Mouse (Mus musculus): ENCODE measurements at regions not wholly inside any gene's neighbourhood (a gene's known extent, or its start where the extent isn't known, plus 50 kb on each side); places are given as distances from the start of the nearest gene placed in this dataset.

DNA sequence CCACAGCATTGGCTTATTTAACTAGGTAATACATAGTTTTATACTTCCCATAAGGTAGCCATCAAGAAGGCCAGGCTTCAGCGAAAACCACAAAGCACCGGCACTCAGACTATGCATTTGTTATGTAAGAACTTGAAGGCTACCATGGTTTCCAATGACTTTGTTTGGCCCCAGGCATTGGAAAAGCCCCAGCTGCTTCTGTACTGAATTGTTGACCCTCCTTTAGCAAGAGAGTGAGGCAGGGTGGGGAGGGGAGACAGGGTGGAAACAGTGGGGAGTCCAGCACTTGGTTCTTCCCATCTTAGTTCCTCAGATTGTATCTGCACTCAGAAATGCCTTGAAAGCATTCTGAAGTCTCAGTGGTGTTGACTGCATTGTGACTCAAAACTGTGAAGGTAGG is 168.3 kb upstream of the Camk1g start:
- no peaks in the 10 kb centered on the region for H3K36me3 ChIP-seq
- H3K27ac ChIP-seq (replicated peaks) = no peak overlapping the region
- WGBS = 81% methylated on average over 2 of the region's 2 CpGs
- H3K27me3 ChIP-seq (ENCODE audit: low read depth, poor library complexity, severe bottlenecking) = peaks cover 20% of the 10 kb centered on the region
- H3K4me3 ChIP-seq = no peak overlapping the region
- DNase-seq (ENCODE audit: low spot score) = no peak
- H3K4me1 ChIP-seq = peaks cover 20% of the 10 kb centered on the region
- no peaks in the 10 kb centered on the region for H3K9me3 ChIP-seq (replicated peaks)

DNA sequence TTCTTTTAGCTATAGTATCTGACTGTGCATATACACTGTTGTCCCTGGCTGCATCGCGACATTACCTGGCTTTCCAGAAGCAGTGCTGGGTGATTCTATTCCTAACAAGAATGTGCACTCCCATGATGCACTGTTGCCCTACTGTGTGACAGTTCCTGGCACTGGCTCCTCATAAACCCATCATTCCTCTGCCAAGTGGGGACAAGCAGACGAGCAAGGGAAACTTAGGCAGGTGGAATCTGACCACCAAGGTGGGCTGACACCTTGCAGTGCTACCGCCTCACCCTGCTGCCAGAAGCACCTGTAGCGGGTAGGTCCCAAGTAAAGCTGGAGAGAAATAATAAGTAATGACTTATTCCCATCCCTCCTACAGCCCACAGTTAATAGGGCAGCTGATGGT is 167.5 kb upstream of the Camk1g start:
- H3K9me3 ChIP-seq (replicated peaks) = no peaks in the 10 kb centered on the region
- H3K27me3 ChIP-seq (ENCODE audit: low read depth, poor library complexity, severe bottlenecking) = peaks cover 12% of the 10 kb centered on the region
- no peak overlapping the region for H3K27ac ChIP-seq (replicated peaks)
- 93% methylated on average over 5 of the region's 5 CpGs for WGBS
- H3K36me3 ChIP-seq = no peaks in the 10 kb centered on the region
- H3K4me3 ChIP-seq = no peak overlapping the region
- DNase-seq (ENCODE audit: low spot score) = no peak
- peaks cover 16% of the 10 kb centered on the region for H3K4me1 ChIP-seq

DNA sequence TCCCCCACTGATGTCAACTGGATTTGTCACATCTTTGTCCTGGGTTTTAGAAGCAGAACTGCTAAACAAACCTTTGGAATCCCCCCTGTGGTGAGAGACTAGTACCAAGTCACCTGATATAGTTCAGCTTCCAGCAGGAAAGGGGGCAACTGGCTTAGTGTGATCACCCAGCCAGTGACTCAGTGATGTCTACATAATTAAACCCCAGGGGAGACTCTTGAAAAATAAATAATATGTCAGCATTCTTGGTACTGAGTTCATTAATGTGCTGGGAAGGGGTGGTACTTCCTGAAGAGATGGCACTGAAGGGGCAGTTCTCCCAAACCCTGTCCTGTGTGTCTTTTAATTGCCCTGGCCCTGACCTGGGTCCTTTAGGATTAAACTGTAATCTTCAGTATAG is 166.5 kb upstream of the Camk1g start:
- Histone ChIP-seq H3K36me3 (no peaks in the 10 kb centered on the region), H3K9me3 (replicated peaks) (no peaks in the 10 kb centered on the region), H3K27me3 (ENCODE audit: low read depth, poor library complexity, severe bottlenecking) (peaks cover 6% of the 10 kb centered on the region; the same call in 1 of the 2 replicates), H3K27ac (replicated peaks) (no peak overlapping the region), H3K4me1 (peaks cover 5% of the 10 kb centered on the region), H3K4me3 (no peak overlapping the region)
- no peak for DNase-seq (ENCODE audit: low spot score)

DNA sequence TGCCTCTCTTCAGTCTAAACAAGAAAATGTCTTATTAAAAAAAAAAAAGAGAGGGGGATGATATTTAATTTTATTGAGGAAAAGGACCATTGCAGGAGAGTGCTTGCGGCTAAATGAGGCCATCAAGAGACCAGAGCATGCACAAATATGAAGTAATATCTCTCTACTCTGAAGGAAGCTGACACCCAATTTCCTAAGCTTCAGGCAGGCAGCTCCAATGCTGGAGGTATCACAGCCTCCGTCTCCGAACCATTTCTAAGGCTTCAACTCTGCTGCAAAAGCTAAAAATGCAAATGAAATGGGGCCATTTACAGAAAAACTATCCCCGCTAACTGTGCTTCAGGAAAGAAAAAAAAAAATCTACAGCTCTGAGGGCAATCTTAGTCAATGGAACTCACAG is 164.4 kb upstream of the Camk1g start:
- WGBS = 89% methylated on average over 4 of the region's 4 CpGs
- no peaks in the 10 kb centered on the region for H3K27me3 ChIP-seq (ENCODE audit: low read depth, poor library complexity, severe bottlenecking)
- no peak overlapping the region for H3K4me3 ChIP-seq
- no peak for DNase-seq (ENCODE audit: low spot score)
- no peaks in the 10 kb centered on the region for H3K4me1 ChIP-seq
- H3K27ac ChIP-seq (replicated peaks) = no peak overlapping the region
- H3K36me3 ChIP-seq = no peaks in the 10 kb centered on the region
- no peaks in the 10 kb centered on the region for H3K9me3 ChIP-seq (replicated peaks)

DNA sequence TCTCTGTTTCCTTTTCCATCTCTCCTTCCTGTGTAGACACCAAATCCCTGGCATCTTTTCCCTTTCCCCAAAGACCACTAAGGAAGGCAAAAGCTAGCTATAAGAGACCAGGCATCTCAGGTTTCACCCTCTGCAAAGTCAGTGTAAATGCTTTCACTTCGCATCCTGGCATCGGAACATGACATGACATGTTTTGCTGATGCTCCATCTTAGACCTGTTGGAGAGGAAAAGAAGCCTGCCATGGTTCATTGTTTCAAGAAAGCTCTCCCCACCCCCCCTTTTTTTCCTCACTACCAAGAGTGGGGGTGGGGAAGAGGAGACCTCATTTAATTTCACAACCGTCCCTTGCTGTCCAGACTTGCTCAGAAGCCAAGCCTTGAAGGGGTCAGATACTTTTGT is 156.4 kb upstream of the Camk1g start:
- DNase-seq (ENCODE audit: low spot score) = no peak
- 70% methylated on average over 3 of the region's 3 CpGs for WGBS
- peaks cover 6% of the 10 kb centered on the region; the same call in 1 of the 2 replicates for H3K9me3 ChIP-seq (replicated peaks)

DNA sequence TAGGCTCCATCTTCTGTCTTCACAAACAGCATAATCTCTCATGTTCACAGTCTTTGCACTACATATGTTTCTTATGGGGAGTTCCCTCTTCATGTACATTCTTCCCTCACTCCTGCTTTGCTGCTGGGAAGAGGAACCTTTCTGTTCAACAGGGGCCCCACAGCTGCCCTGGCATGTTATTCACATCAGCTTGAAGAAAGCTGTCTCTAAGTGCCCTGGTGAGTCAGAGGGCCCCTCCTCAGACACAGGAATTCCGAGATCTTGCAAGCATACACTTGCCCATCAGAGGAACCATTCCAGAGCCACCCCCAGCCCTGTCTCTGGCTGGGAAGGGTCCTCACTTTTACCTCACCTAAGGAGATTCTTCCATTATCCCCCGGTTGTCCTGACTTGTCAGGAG is 151.9 kb upstream of the Camk1g start:
- WGBS = 72% methylated on average over 2 of the region's 2 CpGs

More for the DNA sequence above, 156.4 kb upstream of the Camk1g start:
- no peak overlapping the region for H3K27ac ChIP-seq (replicated peaks)
- H3K27me3 ChIP-seq (ENCODE audit: low read depth, poor library complexity, severe bottlenecking) = no peaks in the 10 kb centered on the region
- no peaks in the 10 kb centered on the region for H3K36me3 ChIP-seq
- no peak overlapping the region for H3K4me3 ChIP-seq
- peaks cover 6% of the 10 kb centered on the region; the same call in 1 of the 2 replicates for H3K4me1 ChIP-seq

DNA sequence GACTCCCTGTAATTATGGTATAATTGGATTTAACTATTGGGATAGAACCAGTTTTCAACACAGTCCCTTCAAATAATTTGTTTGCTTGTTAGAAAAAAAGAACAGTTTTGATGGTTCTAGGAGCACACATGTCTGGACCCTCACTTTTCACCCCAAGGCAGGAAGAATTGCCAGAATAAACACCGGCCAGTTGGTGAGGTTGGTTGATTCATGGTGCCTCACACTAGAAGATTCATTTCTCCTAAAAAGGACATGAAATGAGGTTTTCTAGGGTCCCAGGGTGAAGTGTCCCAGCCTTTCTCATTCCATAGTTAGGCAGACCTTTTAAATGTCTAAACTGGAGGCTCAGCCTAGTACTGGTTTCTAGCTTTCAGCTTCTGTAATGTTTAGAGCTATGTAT is 148.7 kb upstream of the Camk1g start:
- H3K4me3 ChIP-seq = no peak overlapping the region
- WGBS = 91% methylated on average over 1 of the region's 1 CpGs

More for the DNA sequence above, 151.9 kb upstream of the Camk1g start:
- Histone ChIP-seq H3K27me3 (ENCODE audit: low read depth, poor library complexity, severe bottlenecking) (no peaks in the 10 kb centered on the region), H3K9me3 (replicated peaks) (no peaks in the 10 kb centered on the region), H3K36me3 (no peaks in the 10 kb centered on the region), H3K4me1 (peaks cover 6% of the 10 kb centered on the region; the same call in 1 of the 2 replicates), H3K27ac (replicated peaks) (no peak overlapping the region), H3K4me3 (no peak overlapping the region)
- DNase-seq (ENCODE audit: low spot score) = no peak

DNA sequence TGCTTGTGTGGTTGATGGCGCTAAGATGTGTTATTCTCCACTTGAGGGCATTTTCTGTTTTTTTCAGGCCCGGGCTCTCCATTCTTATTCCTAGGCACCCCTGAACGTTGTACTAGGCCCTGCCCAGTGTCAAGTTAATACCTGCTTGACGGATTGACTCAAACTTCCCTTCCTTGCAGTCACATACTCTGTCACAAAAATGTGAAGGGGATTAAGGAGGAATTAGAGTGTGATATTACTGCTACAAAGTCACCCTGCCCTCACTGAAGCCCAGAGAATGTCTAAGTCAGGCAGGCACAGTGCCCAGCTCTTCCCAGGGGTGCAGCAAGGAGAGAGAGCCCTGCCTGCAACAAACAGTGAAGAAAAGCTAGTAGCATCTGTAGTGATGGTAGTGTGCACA is 147.9 kb upstream of the Camk1g start:
- H3K9me3 ChIP-seq (replicated peaks) = no peaks in the 10 kb centered on the region
- DNase-seq (ENCODE audit: low spot score) = no peak
- peaks cover 12% of the 10 kb centered on the region for H3K4me1 ChIP-seq
- 0 out of 2 replicates have a peak overlapping the region, but pooled peaks have one; percentile 1 for H3K27ac ChIP-seq (replicated peaks)
- no peaks in the 10 kb centered on the region for H3K36me3 ChIP-seq
- H3K4me3 ChIP-seq = no peak overlapping the region
- H3K27me3 ChIP-seq (ENCODE audit: low read depth, poor library complexity, severe bottlenecking) = no peaks in the 10 kb centered on the region
- WGBS = 74% methylated on average over 4 of the region's 4 CpGs

More for the DNA sequence above, 148.7 kb upstream of the Camk1g start:
- Histone ChIP-seq H3K4me1 (peaks cover 7% of the 10 kb centered on the region), H3K9me3 (replicated peaks) (no peaks in the 10 kb centered on the region), H3K27ac (replicated peaks) (no peak overlapping the region), H3K27me3 (ENCODE audit: low read depth, poor library complexity, severe bottlenecking) (no peaks in the 10 kb centered on the region), H3K36me3 (no peaks in the 10 kb centered on the region)
- no peak for DNase-seq (ENCODE audit: low spot score)

DNA sequence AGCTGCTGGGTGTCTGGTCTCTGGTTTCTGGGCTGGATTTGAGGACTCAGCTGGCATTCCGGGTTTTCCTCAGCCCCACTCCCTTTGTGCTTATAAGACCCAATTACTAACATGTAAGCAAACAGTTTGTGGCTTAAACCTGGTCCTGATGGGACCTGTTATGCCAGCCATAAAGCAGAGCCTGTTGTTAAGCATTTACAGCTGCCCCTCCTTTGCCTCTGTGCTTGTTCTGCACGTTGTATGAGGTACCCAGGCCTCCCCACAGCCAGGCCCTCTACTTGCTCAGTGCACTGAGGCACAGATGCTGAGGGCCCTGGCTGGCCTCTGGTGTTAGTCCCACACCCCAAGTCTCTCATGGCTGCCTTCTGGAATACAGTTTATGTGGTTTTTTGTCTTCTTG is 147.2 kb upstream of the Camk1g start:
- Histone ChIP-seq H3K27ac (replicated peaks) (no peak overlapping the region), H3K4me3 (no peak overlapping the region), H3K4me1 (peaks cover 12% of the 10 kb centered on the region), H3K9me3 (replicated peaks) (no peaks in the 10 kb centered on the region), H3K36me3 (no peaks in the 10 kb centered on the region), H3K27me3 (ENCODE audit: low read depth, poor library complexity, severe bottlenecking) (no peaks in the 10 kb centered on the region)
- DNase-seq (ENCODE audit: low spot score) = no peak
- 74% methylated on average over 2 of the region's 2 CpGs for WGBS

DNA sequence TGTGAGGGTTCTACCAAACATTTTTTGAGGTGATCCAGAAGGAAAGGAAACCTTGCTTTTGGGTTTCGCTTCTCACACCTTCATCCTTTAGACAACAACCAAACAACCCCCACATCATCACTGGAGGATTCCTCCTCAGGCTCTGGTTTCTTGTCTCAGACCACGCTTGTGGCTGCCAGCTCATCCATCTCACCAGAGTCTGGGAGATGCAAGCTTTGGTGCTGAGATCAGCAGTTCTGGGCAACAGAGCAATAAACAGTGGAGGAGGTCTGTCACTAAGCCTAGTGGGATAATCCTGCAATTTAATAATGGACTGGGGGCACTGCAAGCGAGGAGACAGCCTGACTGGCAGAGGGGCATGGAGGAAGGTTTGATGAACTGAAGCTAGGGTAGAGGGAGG is 146.3 kb upstream of the Camk1g start:
- Histone ChIP-seq H3K27me3 (ENCODE audit: low read depth, poor library complexity, severe bottlenecking) (no peaks in the 10 kb centered on the region), H3K27ac (replicated peaks) (no peak overlapping the region), H3K36me3 (no peaks in the 10 kb centered on the region), H3K4me3 (no peak overlapping the region), H3K4me1 (peaks cover 12% of the 10 kb centered on the region), H3K9me3 (replicated peaks) (no peaks in the 10 kb centered on the region)
- DNase-seq (ENCODE audit: low spot score) = no peak
- WGBS = 75% methylated on average over 3 of the region's 3 CpGs

DNA sequence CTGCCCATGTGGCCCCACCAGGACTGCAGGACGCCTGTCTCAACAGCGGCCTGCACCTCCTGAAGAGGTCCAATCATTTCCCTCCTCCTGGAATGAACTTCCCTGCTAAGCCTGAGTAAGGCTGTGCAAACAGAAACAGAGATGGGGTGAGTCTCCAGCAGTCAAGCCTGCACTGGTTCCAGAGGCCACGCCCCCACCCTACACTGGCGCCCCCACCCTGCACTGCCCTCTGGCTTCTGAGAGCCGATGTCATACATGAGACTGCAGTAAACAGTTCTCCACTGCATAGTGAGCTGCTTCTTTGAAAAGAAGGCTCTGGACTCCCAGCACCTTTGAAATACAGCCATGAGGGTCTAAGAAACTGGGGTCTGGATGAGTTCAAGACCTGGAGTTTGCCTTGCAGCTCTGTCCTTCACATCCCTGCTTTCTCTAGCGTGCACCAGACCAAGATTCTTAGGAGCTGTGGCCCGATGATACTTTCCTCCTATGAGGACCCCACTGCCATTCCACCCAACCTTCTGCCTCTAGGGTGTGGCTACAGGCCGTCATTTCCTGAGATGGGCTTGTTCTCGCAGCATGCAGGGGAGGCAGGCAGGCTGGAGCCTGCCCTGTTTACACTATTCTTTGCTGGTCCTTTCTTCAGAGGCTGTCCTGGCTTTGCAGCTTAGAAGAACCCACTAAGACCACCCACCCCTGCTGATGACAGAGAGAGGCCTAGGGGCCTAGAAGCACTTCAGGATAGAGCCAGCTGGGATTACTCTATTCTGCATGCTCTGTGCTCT is 144.0 kb upstream of the Camk1g start:
- H3K4me3 ChIP-seq = no peak overlapping the region
- peak; percentile 36 for DNase-seq (ENCODE audit: low spot score)
- H3K27me3 ChIP-seq (ENCODE audit: low read depth, poor library complexity, severe bottlenecking) = peaks cover 16% of the 10 kb centered on the region
- no peaks in the 10 kb centered on the region for H3K36me3 ChIP-seq
- WGBS = 35% methylated on average over 9 of the region's 9 CpGs
- H3K9me3 ChIP-seq (replicated peaks) = no peaks in the 10 kb centered on the region
- peak overlapping the region; percentile 23; the same call in 1 of the 2 replicates for H3K27ac ChIP-seq (replicated peaks)
- peaks cover 20% of the 10 kb centered on the region for H3K4me1 ChIP-seq

DNA sequence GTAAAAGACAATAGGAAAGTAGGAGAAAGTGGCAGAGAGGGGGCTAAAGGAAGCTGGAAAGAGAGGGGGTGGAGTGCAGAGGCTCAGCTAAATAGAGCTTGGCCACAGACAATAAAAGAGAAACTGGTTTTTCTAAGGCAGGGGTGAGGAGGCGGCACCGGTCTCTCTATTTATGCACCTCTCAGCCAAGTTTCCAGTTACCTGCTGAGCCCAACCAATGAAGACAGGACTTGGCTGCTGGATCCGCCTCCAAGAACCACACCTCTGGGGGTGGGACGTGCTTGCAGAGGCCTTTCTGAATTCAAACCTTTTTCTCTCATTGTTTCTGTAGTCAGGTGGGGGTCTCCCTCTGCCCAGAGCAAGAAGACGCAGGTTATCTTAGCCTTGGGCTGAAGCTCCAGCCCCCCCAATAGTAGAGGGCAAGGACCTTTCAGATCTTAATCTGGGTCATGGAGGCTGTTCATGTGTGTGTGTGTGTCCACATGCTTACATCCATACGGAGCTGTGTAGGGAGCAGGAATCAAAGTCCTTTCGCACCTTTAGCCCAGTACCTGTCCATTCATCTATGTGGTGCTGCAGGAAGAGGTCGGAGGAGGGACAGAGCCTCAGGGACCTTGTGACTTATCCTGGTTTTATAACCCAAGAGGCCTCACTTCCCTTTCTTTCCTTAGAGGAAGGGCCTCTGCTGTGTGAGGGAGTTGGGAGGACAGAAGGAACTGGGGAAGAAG is 140.1 kb upstream of the Camk1g start:
- Histone ChIP-seq H3K36me3 (no peaks in the 10 kb centered on the region), H3K27ac (replicated peaks) (no peak overlapping the region), H3K4me1 (peaks cover 20% of the 10 kb centered on the region), H3K4me3 (no peak overlapping the region), H3K9me3 (replicated peaks) (no peaks in the 10 kb centered on the region), H3K27me3 (ENCODE audit: low read depth, poor library complexity, severe bottlenecking) (peaks cover 16% of the 10 kb centered on the region)
- no peak for DNase-seq (ENCODE audit: low spot score)
- WGBS = 28% methylated on average over 8 of the region's 8 CpGs

DNA sequence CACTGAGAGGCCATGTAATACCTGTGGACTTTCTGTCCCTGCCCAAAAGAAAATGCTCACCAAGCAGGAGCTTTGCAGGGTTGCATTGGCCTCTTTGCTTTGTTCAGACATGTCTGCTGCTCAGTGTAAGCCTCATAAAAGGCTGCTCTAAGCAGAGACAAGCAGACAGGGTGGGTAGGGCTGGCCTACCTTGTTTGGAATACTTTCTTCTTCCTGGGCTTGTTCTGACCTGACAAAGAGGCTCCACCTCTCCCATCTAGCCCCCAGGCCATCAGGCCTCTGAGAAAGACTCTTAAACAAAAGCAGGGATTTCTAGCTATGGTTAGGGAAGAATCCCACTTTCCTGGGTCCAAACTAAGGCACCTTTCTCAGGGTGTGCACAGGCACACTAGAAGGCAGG is 138.2 kb upstream of the Camk1g start:
- H3K9me3 ChIP-seq (replicated peaks) = no peaks in the 10 kb centered on the region
- no peak overlapping the region for H3K27ac ChIP-seq (replicated peaks)
- H3K4me3 ChIP-seq = no peak overlapping the region
- H3K4me1 ChIP-seq = peaks cover 14% of the 10 kb centered on the region
- H3K27me3 ChIP-seq (ENCODE audit: low read depth, poor library complexity, severe bottlenecking) = peaks cover 16% of the 10 kb centered on the region
- DNase-seq (ENCODE audit: low spot score) = no peak
- no peaks in the 10 kb centered on the region for H3K36me3 ChIP-seq

Data from midbrain, embryonic 10.5 days (tissue).